28 mouse cellular contexts compared by ENCODE assay signal in genomic region chr2:153404882-153405281, GRCm38 (mm10). TPM values are rescaled to one million over a fixed set of nuclear protein-coding genes. Genes with fewer than 3 reads are reported as not detected.
A peak's percentile ranks its signal among the peaks of the same experiment; 100 is the strongest.
DNase-seq lines count a peak whose midpoint lies in the region; ATAC-seq and TF ChIP-seq lines count a peak whose summit lies in the region.
"Had no signal": no experiment of that assay in that cellular context is flagged by ENCODE, and none has a peak within 500 bp of the region (broad histone marks: within the 10 kb centered on the region; RNA-seq: fewer than 3 reads in every experiment).

No protein-coding gene starts in this region.

- WGBS in liver, embryonic 14.5 days (ENCODE audit: insufficient replicate concordance), result 63% methylated on average over 3 of the region's 3 CpGs
- WGBS in intestine, embryonic 14.5 days, result 67% methylated on average over 3 of the region's 3 CpGs
- 33% methylated on average over 3 of the region's 3 CpGs for WGBS in large intestine, adult 2 months
- 68% methylated on average over 3 of the region's 3 CpGs for WGBS in stomach, embryonic 15.5 days
- WGBS in kidney, embryonic 15.5 days, result 86% methylated on average over 3 of the region's 3 CpGs

- TF ChIP-seq CTCF in liver, embryonic 14.5 days (IDR thresholded peaks at IDR 0.05; ENCODE audit: low read depth), result no peak

- no peak for TF ChIP-seq EP300 in liver, embryonic 14.5 days (IDR thresholded peaks at IDR 0.05; ENCODE audit: low read depth)

- H3K4me3 ChIP-seq in liver, embryonic 14.5 days (ENCODE audit: insufficient read depth in 1 of 2, low read depth in 2 of 2, low read length in 2 of 2), result no peak overlapping the region
- H3K4me3 ChIP-seq in intestine, embryonic 14.5 days (ENCODE audit: low read depth, low read length), result no peak overlapping the region
- H3K4me3 ChIP-seq in stomach, embryonic 15.5 days (replicated peaks), result no peak overlapping the region
- H3K4me3 ChIP-seq in kidney, embryonic 15.5 days (replicated peaks), result no peak overlapping the region
- H3K4me3 ChIP-seq: embryonic facial prominence, embryonic 12.5 days; heart, embryonic 10.5 days; heart, embryonic 15.5 days; layer of hippocampus, adult 2 months; limb, embryonic 13.5 days; liver, embryonic 15.5 days; midbrain, embryonic 10.5 days; neural tube, embryonic 12.5 days had no signal

- peaks cover 23% of the 10 kb centered on the region for H3K36me3 ChIP-seq in liver, embryonic 14.5 days (replicated peaks; ENCODE audit: control insufficient read depth, insufficient read depth, low read depth)
- peaks cover 75% of the 10 kb centered on the region for H3K36me3 ChIP-seq in intestine, embryonic 14.5 days (ENCODE audit: control insufficient read depth, insufficient read depth, low read length)
- peaks cover 29% of the 10 kb centered on the region for H3K36me3 ChIP-seq in stomach, embryonic 15.5 days
- peaks cover 85% of the 10 kb centered on the region for H3K36me3 ChIP-seq in kidney, embryonic 15.5 days

- no peak overlapping the region for H3K27ac ChIP-seq in liver, embryonic 14.5 days
- no peak overlapping the region; the same call in 1 of the 2 replicates for H3K27ac ChIP-seq in intestine, embryonic 14.5 days (ENCODE audit: low read depth)
- H3K27ac ChIP-seq in stomach, embryonic 15.5 days, result no peak overlapping the region
- no peak overlapping the region for H3K27ac ChIP-seq in kidney, embryonic 15.5 days
- H3K27ac ChIP-seq: embryonic facial prominence, embryonic 12.5 days; heart, embryonic 10.5 days; heart, embryonic 15.5 days; kidney, postnatal 0 days; layer of hippocampus, adult 2 months; limb, embryonic 13.5 days; liver, embryonic 15.5 days; midbrain, embryonic 10.5 days; neural tube, embryonic 12.5 days had no signal

- no peaks in the 10 kb centered on the region for H3K9me3 ChIP-seq in liver, embryonic 14.5 days (ENCODE audit: control insufficient read depth, low read length)
- no peaks in the 10 kb centered on the region for H3K9me3 ChIP-seq in intestine, embryonic 14.5 days (ENCODE audit: control insufficient read depth, low read length)
- no peaks in the 10 kb centered on the region for H3K9me3 ChIP-seq in stomach, embryonic 15.5 days
- no peaks in the 10 kb centered on the region for H3K9me3 ChIP-seq in kidney, embryonic 15.5 days (replicated peaks)
- H3K9me3 ChIP-seq: embryonic facial prominence, embryonic 12.5 days; heart, embryonic 10.5 days; heart, embryonic 15.5 days; limb, embryonic 13.5 days; liver, embryonic 15.5 days; midbrain, embryonic 10.5 days; neural tube, embryonic 12.5 days had no signal

- peaks cover 0 to 10% of the 10 kb centered on the region in 2 experiments; a peak in 2 of 4 replicates for H3K4me1 ChIP-seq in liver, embryonic 14.5 days (replicated peaks; ENCODE audit: control insufficient read depth in 2 of 2, insufficient read depth in 2 of 2, low read length in 1 of 2)
- no peaks in the 10 kb centered on the region for H3K4me1 ChIP-seq in intestine, embryonic 14.5 days (replicated peaks; ENCODE audit: control insufficient read depth, insufficient read depth, low read length)
- 0 out of 2 replicates have a peak, but pooled peaks cover 6% of the 10 kb centered on the region for H3K4me1 ChIP-seq in stomach, embryonic 15.5 days
- H3K4me1 ChIP-seq in kidney, embryonic 15.5 days, result no peaks in the 10 kb centered on the region
- H3K4me1 ChIP-seq: embryonic facial prominence, embryonic 12.5 days; limb, embryonic 13.5 days; midbrain, embryonic 10.5 days; neural tube, embryonic 12.5 days had no signal

- H3K27me3 ChIP-seq in liver, embryonic 14.5 days (ENCODE audit: control insufficient read depth, insufficient read depth, low read length), result no peaks in the 10 kb centered on the region
- no peaks in the 10 kb centered on the region for H3K27me3 ChIP-seq in intestine, embryonic 14.5 days (replicated peaks; ENCODE audit: control insufficient read depth, insufficient read depth, low read length)
- no peaks in the 10 kb centered on the region for H3K27me3 ChIP-seq in stomach, embryonic 15.5 days (replicated peaks)
- H3K27me3 ChIP-seq in kidney, embryonic 15.5 days, result no peaks in the 10 kb centered on the region
- H3K27me3 ChIP-seq: embryonic facial prominence, embryonic 12.5 days; heart, embryonic 15.5 days; limb, embryonic 13.5 days; liver, embryonic 15.5 days; neural tube, embryonic 12.5 days had no signal

- DNase-seq in liver, embryonic 14.5 days (ENCODE audit: low read depth in 3 of 3, low spot score in 3 of 3), result no peak
- no peak for DNase-seq in liver
- no peak for DNase-seq in intestine, embryonic 14.5 days (ENCODE audit: low spot score)
- DNase-seq in large intestine, adult 2 months (ENCODE audit: low read depth, low spot score), result peak; percentile 27
- no peak for DNase-seq in layer of hippocampus, adult 9-11 months
- DNase-seq: adrenal gland, postnatal 10 days; cerebellum, adult 11-12 months; cerebellum, adult 9-11 months; embryo, embryonic 11 days; gastrocnemius, postnatal 25 days; kidney, adult 2 months; right cerebral cortex, adult 18-20 months; spleen, adult 18-20 months had no signal

- H3K4me2 ChIP-seq in liver, embryonic 14.5 days (ENCODE audit: low read depth), result no peak overlapping the region
- no peak overlapping the region for H3K4me2 ChIP-seq in intestine, embryonic 14.5 days (ENCODE audit: low read length)
- H3K4me2 ChIP-seq in stomach, embryonic 15.5 days, result no peak overlapping the region
- H3K4me2 ChIP-seq in kidney, embryonic 15.5 days, result no peak overlapping the region
- H3K4me2 ChIP-seq: embryonic facial prominence, embryonic 12.5 days; heart, embryonic 15.5 days; limb, embryonic 13.5 days; liver, embryonic 15.5 days; neural tube, embryonic 12.5 days had no signal

- no peak overlapping the region for H3K9ac ChIP-seq in liver, embryonic 14.5 days (replicated peaks)
- H3K9ac ChIP-seq in intestine, embryonic 14.5 days (ENCODE audit: low read length), result no peak overlapping the region
- H3K9ac ChIP-seq in stomach, embryonic 15.5 days, result no peak overlapping the region
- no peak overlapping the region for H3K9ac ChIP-seq in kidney, embryonic 15.5 days
- H3K9ac ChIP-seq: embryonic facial prominence, embryonic 12.5 days; heart, embryonic 15.5 days; limb, embryonic 13.5 days; liver, embryonic 15.5 days; neural tube, embryonic 12.5 days had no signal

- ATAC-seq in liver, embryonic 14.5 days (ENCODE audit: insufficient read depth), result peak; percentile 19; the same call in 1 of the 2 replicates
- peak; percentile 73 for ATAC-seq in intestine, embryonic 14.5 days (replicated peaks; ENCODE audit: low FRiP score, low TSS enrichment, low read depth)
- ATAC-seq in stomach, embryonic 15.5 days (ENCODE audit: insufficient read depth, low FRiP score, low read depth), result peak; percentile 67; the same call in 1 of the 2 replicates
- ATAC-seq in kidney, embryonic 15.5 days (replicated peaks; ENCODE audit: low FRiP score), result no peak
- no peak for ATAC-seq in activated CD4-positive, CD25-positive, alpha-beta regulatory T cell, adult 4 months
- ATAC-seq: CD4-positive, CD25-positive, alpha-beta regulatory T cell, adult 4 months; forebrain, embryonic 14.5 days; midbrain, embryonic 16.5 days had no signal

RNA-seq across cellular contexts. Expression of gene Asxl1, which starts 59.3 kb away (rescaled TPM):
- 6.4 and 7.7 TPM in 2 replicates for polyA plus RNA-seq in liver, embryonic 14.5 days (2012; rRNA removed)
- polyA plus RNA-seq in liver, embryonic 14.5 days (2014; fragmentation: Nextera tagmentation; extraction: Ambion mirVana), result 6.4 and 6.5 TPM in 2 replicates
- polyA plus RNA-seq in intestine, embryonic 14.5 days (2014; fragmentation: Nextera tagmentation; extraction: Ambion mirVana), result 15.6 and 17.0 TPM in 2 replicates
- 8.0 and 10.3 TPM in 2 replicates for polyA plus RNA-seq in large intestine, adult 2 months (2012; rRNA removed)
- polyA plus RNA-seq in stomach, embryonic 15.5 days (2015; fragmentation: Nextera tagmentation; extraction: Ambion mirVana), result 11.3 and 14.4 TPM in 2 replicates
- 11.2 and 12.2 TPM in 2 replicates for polyA plus RNA-seq in kidney, embryonic 15.5 days (2015; fragmentation: Nextera tagmentation; extraction: Ambion mirVana)
- 10 to 100 TPM; 13.9 to 20.4 TPM for polyA plus RNA-seq in activated CD4-positive, CD25-positive, alpha-beta regulatory T cell, adult 4 months (2017; shearing (Covaris generic))

Comparison
In these comparisons a context has a peak if more than half of its experiments do, and no peak if none do; other contexts are left out.
1. ATAC-seq: peak in liver, embryonic 14.5 days (single experiment), intestine, embryonic 14.5 days (single experiment) and stomach, embryonic 15.5 days (single experiment); none in kidney, embryonic 15.5 days (single experiment) and activated CD4-positive, CD25-positive, alpha-beta regulatory T cell, adult 4 months (single experiment).